Comparison of ENCODE assay signal across 15 mouse cellular contexts in the genomic region with DNA sequence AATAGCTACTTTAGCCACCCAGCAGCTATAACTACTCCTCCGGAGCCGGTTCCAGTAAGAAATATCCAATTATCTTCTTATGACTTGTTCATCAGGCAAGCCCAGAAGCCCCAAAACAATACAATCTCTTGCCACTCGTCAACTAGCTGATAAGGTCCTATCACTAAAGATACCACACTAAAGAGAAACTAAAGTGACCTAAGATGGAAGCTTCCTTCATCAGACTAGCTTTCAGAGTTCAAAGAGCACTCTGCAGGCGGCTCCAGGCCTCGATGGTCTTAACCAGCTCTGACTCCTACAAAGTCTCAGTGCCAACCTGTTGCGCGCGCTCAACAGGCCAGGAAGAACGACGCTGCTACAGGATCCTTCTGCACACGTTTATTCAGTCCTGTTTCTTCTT.
"Had no signal": no experiment of that assay in that cellular context is flagged by ENCODE, and none has a peak within 500 bp of the region (broad histone marks: within the 10 kb centered on the region; RNA-seq: fewer than 3 reads in every experiment).

No protein-coding gene starts in this region.

- H3K27ac ChIP-seq: kidney, postnatal 0 days; layer of hippocampus, adult 2 months; left cerebral cortex, adult 2 months; liver, embryonic 13.5 days; stomach, postnatal 0 days had no signal

- H3K27me3 ChIP-seq: liver, embryonic 13.5 days had no signal

- H3K36me3 ChIP-seq: liver, embryonic 13.5 days had no signal

- DNase-seq: kidney, postnatal 25 days; layer of hippocampus, adult 9-11 months; liver, embryonic 13.5 days; lung, adult 2 months; lung, postnatal 14 days; lung, postnatal 4 days; midbrain, embryonic 14.5 days; thymus, adult 2 months; thymus, postnatal 14 days; thymus, postnatal 4 days had no signal

- H3K4me3 ChIP-seq: layer of hippocampus, adult 2 months; left cerebral cortex, adult 2 months; liver, embryonic 13.5 days had no signal

- H3K4me2 ChIP-seq: liver, embryonic 13.5 days; midbrain, embryonic 11.5 days had no signal

- H3K9ac ChIP-seq: liver, embryonic 13.5 days had no signal

- H3K4me1 ChIP-seq: liver, embryonic 13.5 days had no signal
